17 mouse cellular contexts compared by ENCODE assay signal in the genomic region with DNA sequence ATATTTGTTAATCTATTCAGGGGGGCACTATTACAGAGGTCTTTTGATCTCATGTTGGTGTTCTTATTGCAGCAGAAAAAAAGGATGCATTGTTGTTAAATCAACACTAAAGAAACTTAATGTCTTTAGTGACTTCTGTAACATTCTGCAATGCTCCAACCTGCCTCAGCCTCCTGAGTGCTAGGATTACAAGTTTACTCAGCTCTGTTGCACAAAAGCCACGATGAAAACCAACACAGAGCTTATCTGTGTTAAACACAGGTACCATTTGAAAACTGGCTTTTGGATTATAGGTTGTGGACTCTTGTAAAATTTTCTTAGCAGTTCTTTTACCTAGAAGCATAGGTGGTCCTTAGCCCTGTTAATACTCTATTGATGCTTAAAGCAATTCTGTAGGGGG. TPM values are rescaled to one million over a fixed set of nuclear protein-coding genes. Genes with fewer than 3 reads are reported as not detected.
"Had no signal": no experiment of that assay in that cellular context is flagged by ENCODE, and none has a peak within 500 bp of the region (broad histone marks: within the 10 kb centered on the region; RNA-seq: fewer than 3 reads in every experiment).

No protein-coding gene starts in this region.

- ATAC-seq: lung, postnatal 0 days; midbrain, embryonic 13.5 days; midbrain, embryonic 15.5 days had no signal

- H3K9me3 ChIP-seq: lung, embryonic 15.5 days; midbrain, embryonic 13.5 days; midbrain, embryonic 15.5 days; neural tube, embryonic 12.5 days; stomach, embryonic 15.5 days had no signal

- H3K4me3 ChIP-seq: lung, embryonic 15.5 days; midbrain, embryonic 13.5 days; midbrain, embryonic 15.5 days; neural tube, embryonic 12.5 days; stomach, embryonic 15.5 days had no signal

- H3K4me2 ChIP-seq: lung, embryonic 15.5 days; midbrain, embryonic 11.5 days; midbrain, embryonic 13.5 days; midbrain, embryonic 15.5 days; neural tube, embryonic 12.5 days; stomach, embryonic 15.5 days had no signal

- H3K9ac ChIP-seq: lung, embryonic 15.5 days; midbrain, embryonic 13.5 days; midbrain, embryonic 15.5 days; neural tube, embryonic 12.5 days; stomach, embryonic 15.5 days had no signal

- DNase-seq: lung, adult 2 months; lung, postnatal 14 days; lung, postnatal 36 days; right cerebral cortex, postnatal 14 days; thymus, adult 2 months; thymus, postnatal 25 days; thymus, postnatal 4 days had no signal

- H3K27ac ChIP-seq: lung, embryonic 15.5 days; macrophage; midbrain, embryonic 13.5 days; midbrain, embryonic 15.5 days; neural tube, embryonic 12.5 days; stomach, embryonic 15.5 days; stomach, postnatal 0 days had no signal

- H3K36me3 ChIP-seq: lung, embryonic 15.5 days; midbrain, embryonic 13.5 days; midbrain, embryonic 15.5 days; neural tube, embryonic 12.5 days; stomach, embryonic 15.5 days had no signal

- H3K4me1 ChIP-seq: midbrain, embryonic 15.5 days; neural tube, embryonic 12.5 days had no signal

- H3K27me3 ChIP-seq: lung, embryonic 15.5 days; midbrain, embryonic 13.5 days; midbrain, embryonic 15.5 days; neural tube, embryonic 12.5 days; stomach, embryonic 15.5 days had no signal

RNA-seq across cellular contexts. Expression of a gene that starts 42.0 kb away (rescaled TPM):
- total RNA-seq: monocyte, adult 5-6 weeks had no signal
